Mouse (Mus musculus) gastrocnemius, postnatal 10 days (tissue): ENCODE measurements around the gene Galns. TPM values are rescaled to one million over a fixed set of nuclear protein-coding genes. Genes with fewer than 3 reads are reported as not detected.

Source experiments
- DNase-seq: peaks from one replicate; pipeline ENCODE4 v3.0.0; 2021; ENCODE audit warnings: mixed read lengths
- microRNA-seq, 2 experiments: library from miRNA; unstranded; fragments of <30 nt; microRNA quantifications; one replicate each; pipeline ENCODE4 v1.2.0; 2021
- total RNA-seq, 2 experiments: library from RNA; stranded (reverse); gene quantifications; 2 replicates each; pipeline ENCODE4 v1.2.3; 2021

Gene Galns
- total RNA-seq, 2 experiments from 2014 or later, result 4.5 to 7.4 TPM

- DNase-seq, result no peak
Observed at GRCm38 (mm10) chr8:122538310-122539076, 72.8 kb downstream of the Galns start.

- DNase-seq, result no peak
Observed at GRCm38 (mm10) chr8:122537812-122538211, 73.5 kb downstream of the Galns start.

DNA sequence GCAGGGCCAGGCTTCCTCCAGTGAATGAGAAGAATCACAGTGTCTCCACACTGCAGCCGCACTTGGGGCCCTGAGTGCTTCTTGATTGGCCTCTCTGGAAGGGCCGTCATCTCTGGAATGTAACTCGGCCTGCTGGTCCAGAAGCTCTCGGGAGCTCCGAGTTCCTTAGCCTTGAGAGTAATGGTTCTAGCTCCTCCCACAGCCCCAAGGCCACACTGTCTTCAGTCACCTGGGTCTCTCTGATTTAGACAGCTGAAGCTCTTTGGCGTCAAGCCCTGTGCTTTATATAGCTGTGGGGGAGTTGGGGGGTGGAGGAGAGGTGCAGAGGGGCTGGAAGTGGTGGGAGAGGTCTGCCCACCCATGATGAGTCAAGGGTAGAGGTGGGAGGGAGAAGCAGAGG, 74.2 kb downstream of the Galns start:
- DNase-seq, result no peak

GRCm38 (mm10) chr8:122531312-122531711, 80.0 kb downstream of the Galns start:
- no peak for DNase-seq

DNA sequence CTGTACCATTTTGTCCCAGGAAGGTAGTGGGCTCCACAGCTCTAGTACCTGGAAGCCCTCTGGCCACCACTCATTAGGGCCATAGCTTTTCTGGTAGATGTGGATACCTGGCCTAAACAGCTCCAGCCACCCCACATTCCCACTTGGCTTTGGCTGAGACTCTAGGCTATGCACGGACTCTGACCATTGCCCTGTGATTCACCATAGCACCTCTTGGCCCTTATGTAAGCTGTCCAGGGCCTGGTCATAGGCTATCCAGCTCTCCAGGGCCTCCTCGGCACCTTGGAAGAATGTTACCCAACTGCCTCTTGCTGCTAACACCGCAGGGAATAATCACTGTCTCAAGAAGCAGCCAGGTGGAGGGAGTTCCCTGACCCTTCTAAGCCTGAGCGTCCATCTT, 82.1 kb downstream of the Galns start:
- no peak for DNase-seq

Small RNA genes within 50 kb of the gene (microRNA-seq; reads per million reads assigned to microRNA genes)
- 0 reads per million in 2 experiments for gene Mir6396

Other genes with a start within 250 kb of the Galns start
- gene Zc3h18, start 234.9 kb downstream of the Galns start, total RNA-seq, result 10 to 100 TPM; 23.7 to 27.8 TPM
- gene Il17c, start 189.4 kb downstream of the Galns start, total RNA-seq, result not detected
- 10 to 100 TPM; 23.8 to 28.6 TPM for gene Cyba, start 178.5 kb downstream of the Galns start, total RNA-seq
- gene Mvd, start 168.0 kb downstream of the Galns start, total RNA-seq, result 1 to 10 TPM; 6.9 to 7.9 TPM
- 1 to 10 TPM; 2.5 to 3.1 TPM for gene Snai3, start 150.7 kb downstream of the Galns start, total RNA-seq
- 10 to 100 TPM; 26.2 to 28.0 TPM for gene Rnf166, start 135.4 kb downstream of the Galns start, total RNA-seq
- gene Ctu2, start 135.3 kb downstream of the Galns start, total RNA-seq, result 10 to 100 TPM; 12.0 to 13.3 TPM
- gene Piezo1, start 60.1 kb downstream of the Galns start, total RNA-seq, result 10 to 100 TPM; 24.5 to 30.9 TPM
- gene Cdt1, start 43.4 kb downstream of the Galns start, total RNA-seq, result 1 to 10 TPM; 5.8 to 8.1 TPM
- 10 to 100 TPM; 41.4 to 45.2 TPM for gene Aprt, start 34.6 kb downstream of the Galns start, total RNA-seq
- 10 to 100 TPM; 52.7 to 52.8 TPM for gene Trappc2l, start 177 bp upstream of the Galns start, total RNA-seq
- not detected for gene Pabpn1l, start 11.3 kb upstream of the Galns start, total RNA-seq
- gene Cbfa2t3, start 87.6 kb upstream of the Galns start, total RNA-seq, result 10 to 100 TPM; 19.0 to 20.1 TPM
- gene Acsf3, start 164.0 kb upstream of the Galns start, total RNA-seq, result 10 to 100 TPM; 14.3 to 15.0 TPM
- 10 to 100 TPM; 29.3 to 36.6 TPM for gene Cdh15, start 236.5 kb upstream of the Galns start, total RNA-seq